Mouse (Mus musculus) ovary, postnatal 10 days (tissue): ENCODE measurements around the gene Knstrn.

Source experiments
- DNase-seq: peaks from one replicate; pipeline ENCODE4 v3.0.0; 2022; ENCODE audit warnings: low spot score

Gene Knstrn

GRCm38 (mm10) chr2:118899981-118900825 lies 86.4 kb downstream of the Knstrn start, which contains the start of gene Bahd1:
Bahd1 (plus strand) TSS chr2:118900377.
- no peak for DNase-seq

- DNase-seq = no peak
Measured at GRCm38 (mm10) chr2:118900826-118901140, 87.0 kb downstream of the Knstrn start.

- peak; percentile 93 for DNase-seq
Measured at GRCm38 (mm10) chr2:118901175-118902031, 87.6 kb downstream of the Knstrn start.

GRCm38 (mm10) chr2:118902051-118903025 lies 88.5 kb downstream of the Knstrn start:
- DNase-seq = peak; percentile 23

GRCm38 (mm10) chr2:118903333-118903741 lies 89.5 kb downstream of the Knstrn start:
- DNase-seq = no peak
